Mouse (Mus musculus) spleen, adult 2 months (tissue): ENCODE measurements around the gene Lhfpl2.

Experiments
- CTCF ChIP-seq: fragments of 200-500 bp; IDR thresholded peaks from 2 replicates; pipeline ENCODE4 v1.5.1; 2011; ENCODE audit warnings: mild to moderate bottlenecking, inconsistent platforms; ENCODE audit not compliant: insufficient read depth, insufficient read length, insufficient replicate concordance; ENCODE audit errors: extremely low read depth
- POLR2A ChIP-seq: fragments of 200-500 bp; IDR thresholded peaks from 2 replicates; pipeline ENCODE4 v1.6.1; 2011; ENCODE audit warnings: low read depth, low read length, inconsistent platforms

GRCm38 (mm10) chr13:94094625-94095024 lies 37.0 kb downstream of the Lhfpl2 start:
- TF ChIP-seq POLR2A (no peak), CTCF (no peak)
